Mouse (Mus musculus) ES-E14 (cell line): ENCODE results near the gene Ercc6l2. TPM values are rescaled to one million over a fixed set of nuclear protein-coding genes. Genes with fewer than 3 reads are reported as not detected.

Source experiments
- DNase-seq: peaks from one replicate; pipeline ENCODE4 v3.0.0-alpha.2; 2013; ENCODE audit warnings: low read depth, low spot score
- H3K27ac ChIP-seq: 2 replicates; pipeline ENCODE4 v1.5.1; 2012; ENCODE audit warnings: low read depth, mild to moderate bottlenecking, low read length, moderate library complexity, mixed read lengths; ENCODE audit not compliant: poor library complexity, insufficient read depth, severe bottlenecking
- H3K36me3 ChIP-seq: 2 replicates; pipeline ENCODE4 v1.6.1; 2012; ENCODE audit warnings: mild to moderate bottlenecking, low read length, moderate library complexity, mixed read lengths; ENCODE audit not compliant: control insufficient read depth, poor library complexity, insufficient read depth, severe bottlenecking
- H3K4me1 ChIP-seq, 2 experiments: fragments of 150-350 bp in 1 of 2; sonication (generic) in 1 of 2; 2 replicates each; pipeline ENCODE4 v1.6.1; 2012; ENCODE audit warnings: low read length in 2 of 2, mild to moderate bottlenecking in 1 of 2, mixed read lengths in 1 of 2; ENCODE audit not compliant: control insufficient read depth in 2 of 2, insufficient read depth in 2 of 2, poor library complexity in 1 of 2
- H3K4me3 ChIP-seq, 2 experiments: fragments of 150-350 bp in 1 of 2; sonication (generic) in 1 of 2; 2 replicates each; pipeline ENCODE4 v1.5.1; 2012; ENCODE audit warnings: low read length in 2 of 2, low read depth in 1 of 2, mild to moderate bottlenecking in 1 of 2, mixed read lengths in 1 of 2; ENCODE audit not compliant: insufficient read depth in 1 of 2, poor library complexity in 1 of 2, severe bottlenecking in 1 of 2
- H3K9ac ChIP-seq: 2 replicates; pipeline ENCODE4 v1.6.1; 2012; ENCODE audit warnings: low read depth, mild to moderate bottlenecking, low read length, mixed read lengths; ENCODE audit not compliant: poor library complexity, insufficient read depth, severe bottlenecking
- H3K9me3 ChIP-seq: fragments of 150-350 bp; sonication (generic); 2 replicates; pipeline ENCODE4 v1.6.1; 2012; ENCODE audit warnings: low read depth, mild to moderate bottlenecking, low read length; ENCODE audit not compliant: control insufficient read depth, insufficient read depth
- CHD2 ChIP-seq: IDR thresholded peaks from 2 replicates; pipeline ENCODE4 v1.6.1; 2014; ENCODE audit warnings: mild to moderate bottlenecking, low read depth, low read length, inconsistent platforms
- HCFC1 ChIP-seq: IDR thresholded peaks from 2 replicates; pipeline ENCODE4 v1.6.1; 2012; ENCODE audit warnings: low read length, inconsistent platforms, borderline replicate concordance; ENCODE audit not compliant: insufficient read depth
- MAFK ChIP-seq: IDR thresholded peaks from 2 replicates; pipeline ENCODE4 v1.6.1; 2014; ENCODE audit warnings: mild to moderate bottlenecking, low read depth, low read length, inconsistent platforms; ENCODE audit not compliant: insufficient read depth
- ZC3H11A ChIP-seq: IDR thresholded peaks from 2 replicates; pipeline ENCODE4 v1.6.1; 2012; ENCODE audit warnings: low read depth, mild to moderate bottlenecking, inconsistent platforms, low read length, borderline replicate concordance
- ZNF384 ChIP-seq: IDR thresholded peaks from 2 replicates; pipeline ENCODE4 v1.6.1; 2012; ENCODE audit warnings: low read depth, low read length, inconsistent platforms
- in situ Hi-C, 2 experiments: fragments of 600-800 bp; cut with MboI; formaldehyde crosslinking; loops; one replicate each; pipeline ENCODE4 v1.15.1; 2025; ENCODE audit warnings: low sequenced_read_pairs in 2 of 2, inconsistent platforms in 1 of 2; ENCODE audit not compliant: unreplicated experiment in 2 of 2
- total RNA-seq: library from RNA; depleted of rRNA; stranded (reverse); fragments of 300-350 nt; gene quantifications from 2 replicates; pipeline ENCODE4 v1.2.3, GENCODE M21; 2012

Ercc6l2 gene
- total RNA-seq, 1 experiment: 28.1 TPM

DNA sequence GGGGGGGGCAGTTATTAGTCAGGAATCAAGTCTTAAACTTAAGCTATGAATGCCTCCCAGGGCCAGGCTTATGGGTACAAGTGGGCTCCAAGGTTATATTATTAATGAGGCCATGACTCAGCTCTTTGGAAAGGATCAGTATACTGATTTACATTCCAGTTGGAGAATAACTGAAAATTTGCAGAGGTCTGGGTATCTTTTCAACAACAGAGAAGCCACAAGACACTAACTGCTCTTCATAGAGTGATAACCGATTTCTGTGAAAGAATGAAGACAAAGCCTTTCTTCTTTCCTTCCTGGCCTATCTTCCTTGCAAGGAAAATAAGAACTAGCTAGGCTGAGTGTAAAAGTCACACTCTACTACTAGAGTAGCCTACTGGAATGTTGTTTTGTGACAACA is 100.6 kb downstream of the Ercc6l2 start:
- Histone ChIP-seq H3K9me3 (no peaks in the 10 kb centered on the region), H3K4me1 (peaks cover 13 to 18% of the 10 kb centered on the region in 2 experiments), H3K4me3 (no peak overlapping the region), H3K27ac (no peak overlapping the region), H3K9ac (no peak overlapping the region), H3K36me3 (no peaks in the 10 kb centered on the region)
- in situ Hi-C loops: no loop called here
- no peak for DNase-seq
- no peak for TF ChIP-seq ZC3H11A
- TF ChIP-seq MAFK: 0 out of 2 replicates have a peak, but pooled peaks have one; percentile 2
- no peak for TF ChIP-seq HCFC1
- no peak for TF ChIP-seq ZNF384
- no peak for TF ChIP-seq CHD2

DNA sequence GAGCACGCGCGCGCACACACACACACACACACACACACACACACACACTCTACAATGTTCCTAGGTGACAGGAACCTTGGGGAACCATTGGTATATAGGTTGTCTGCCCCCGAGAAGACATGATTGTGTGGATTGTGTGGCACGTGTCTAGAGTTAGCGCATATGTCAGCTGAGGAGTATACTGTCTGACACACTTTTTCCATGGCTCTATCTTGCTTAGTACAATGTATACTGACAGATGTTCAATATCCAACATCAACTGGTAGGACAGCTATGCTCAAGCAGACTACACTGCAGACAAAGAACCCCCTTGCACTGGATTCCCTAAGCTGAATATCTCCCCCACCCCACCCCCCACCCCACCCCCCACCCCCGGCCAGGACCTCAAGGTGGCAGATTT is 101.5 kb downstream of the Ercc6l2 start:
- in situ Hi-C loops: no loop called here
- H3K4me3 ChIP-seq: no peak overlapping the region
- TF ChIP-seq ZC3H11A: no peak
- TF ChIP-seq CHD2: no peak
- TF ChIP-seq HCFC1: no peak
- TF ChIP-seq MAFK: no peak
- TF ChIP-seq ZNF384: no peak
- H3K9me3 ChIP-seq: no peaks in the 10 kb centered on the region
- peaks cover 13 to 18% of the 10 kb centered on the region in 2 experiments for H3K4me1 ChIP-seq
- H3K9ac ChIP-seq: no peak overlapping the region
- DNase-seq: no peak
- no peak overlapping the region for H3K27ac ChIP-seq
- H3K36me3 ChIP-seq: no peaks in the 10 kb centered on the region

DNA sequence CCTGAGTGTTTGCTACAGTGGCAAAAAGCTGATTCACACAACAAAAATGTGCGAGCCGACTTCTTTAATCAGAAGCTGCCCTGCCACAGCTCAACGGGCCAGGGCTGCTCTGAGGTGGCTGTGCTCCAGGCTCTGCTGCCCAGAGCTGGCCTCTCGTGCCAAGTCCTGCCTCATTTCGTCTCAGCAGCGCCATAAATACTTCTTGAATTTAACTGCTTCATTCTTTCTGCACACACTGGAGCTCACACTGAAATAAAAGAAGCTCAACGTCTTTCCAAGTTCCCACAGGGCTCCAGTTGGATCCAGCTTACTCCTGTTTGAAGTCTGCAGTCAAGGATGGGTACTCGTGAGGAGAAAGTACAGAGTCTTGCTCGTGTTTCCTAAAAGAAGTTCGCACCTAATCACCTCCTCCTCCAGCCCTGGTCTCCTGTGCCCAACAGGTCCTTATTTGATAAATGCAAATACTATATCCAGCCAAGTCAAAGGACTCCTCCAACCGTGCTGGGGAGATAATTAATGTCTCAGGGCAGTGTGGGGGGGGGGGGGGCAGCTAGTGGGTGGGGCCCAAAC is 102.2 kb downstream of the Ercc6l2 start:
- Histone ChIP-seq H3K27ac (no peak overlapping the region), H3K4me3 (no peak overlapping the region), H3K9ac (no peak overlapping the region), H3K36me3 (no peaks in the 10 kb centered on the region), H3K4me1 (peaks cover 13 to 18% of the 10 kb centered on the region in 2 experiments), H3K9me3 (no peaks in the 10 kb centered on the region)
- in situ Hi-C loops: no loop called here
- TF ChIP-seq CHD2 (no peak), MAFK (no peak), ZC3H11A (no peak), ZNF384 (no peak), HCFC1 (no peak)
- no peak for DNase-seq

DNA sequence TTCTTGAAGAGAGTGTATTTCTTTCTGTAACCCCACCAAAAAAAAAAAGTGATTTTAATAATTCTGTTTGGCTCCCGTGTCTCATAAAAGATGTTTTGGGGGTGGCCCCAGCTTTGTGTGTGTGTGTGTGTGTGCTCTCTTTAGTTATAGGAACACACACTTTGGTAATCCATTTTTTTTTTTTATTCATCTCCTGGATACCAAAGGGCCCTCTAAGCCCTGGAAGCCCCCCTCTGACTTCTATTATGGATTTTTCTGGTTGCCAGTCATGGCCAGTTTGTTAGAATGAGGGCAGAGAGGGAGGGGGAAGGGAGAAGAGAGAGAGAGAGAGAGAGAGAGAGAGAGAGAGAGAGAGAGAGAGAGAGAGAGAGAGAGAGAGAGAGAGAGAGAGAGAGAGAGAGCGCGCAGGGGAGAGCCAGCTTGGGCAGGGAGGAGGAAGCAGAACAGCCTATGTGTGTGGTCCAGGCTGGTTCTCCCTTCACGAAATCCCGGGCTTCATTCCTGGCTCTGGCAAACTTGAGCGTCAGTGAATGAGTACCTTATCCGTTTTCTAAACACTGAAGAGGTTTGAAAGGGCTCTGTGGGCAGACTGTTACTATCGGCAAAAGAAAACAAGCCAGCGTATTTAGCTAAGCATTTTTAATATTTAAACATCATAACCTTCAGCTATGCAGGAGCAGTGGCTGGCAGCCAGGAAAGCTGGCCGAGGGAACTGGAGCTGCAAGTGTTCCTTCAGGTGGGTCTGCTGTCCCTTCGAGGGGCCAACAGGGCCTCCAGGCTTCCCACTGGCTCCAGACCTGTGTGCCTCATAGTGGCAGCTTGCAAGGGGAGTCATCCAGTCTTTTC is 103.0 kb downstream of the Ercc6l2 start:
- peaks cover 13 to 18% of the 10 kb centered on the region in 2 experiments for H3K4me1 ChIP-seq
- no peak overlapping the region for H3K4me3 ChIP-seq
- no peak for TF ChIP-seq MAFK
- TF ChIP-seq ZC3H11A: no peak
- TF ChIP-seq HCFC1: no peak
- no peak for TF ChIP-seq CHD2
- TF ChIP-seq ZNF384: no peak
- in situ Hi-C loops: no loop called here
- no peak overlapping the region for H3K9ac ChIP-seq
- no peaks in the 10 kb centered on the region for H3K36me3 ChIP-seq
- H3K9me3 ChIP-seq: no peaks in the 10 kb centered on the region
- H3K27ac ChIP-seq: no peak overlapping the region
- no peak for DNase-seq
